Mouse (Mus musculus) cerebellum, adult (tissue): ENCODE measurements around the gene Gabrb1.

Experiments
- ATAC-seq: cut with Nextera tagmentation; 2 replicates; pipeline ENCODE4 v1.9.2; 2017; ENCODE audit warnings: mild to moderate bottlenecking, moderate library complexity, mixed read lengths; ENCODE audit not compliant: insufficient number of reproducible peaks, low FRiP score, low TSS enrichment

The Gabrb1 gene

GRCm38 (mm10) chr5:71822862-71823261 is 164.9 kb downstream of the Gabrb1 start:
- ATAC-seq, result no peak

GRCm38 (mm10) chr5:71828342-71828741 is 170.4 kb downstream of the Gabrb1 start:
- no peak for ATAC-seq

- no peak for ATAC-seq
These were observed 171.1 kb downstream of the Gabrb1 start for GRCm38 (mm10) chr5:71828996-71829395.

- ATAC-seq, result no peak
These were observed 172.4 kb downstream of the Gabrb1 start for GRCm38 (mm10) chr5:71830342-71830741.

- no peak for ATAC-seq
These were observed 184.3 kb downstream of the Gabrb1 start for GRCm38 (mm10) chr5:71842241-71842640.

GRCm38 (mm10) chr5:71898214-71898613 is 240.3 kb downstream of the Gabrb1 start:
- ATAC-seq, result no peak

- no peak for ATAC-seq
These were observed 245.5 kb downstream of the Gabrb1 start for GRCm38 (mm10) chr5:71903399-71903798.

GRCm38 (mm10) chr5:71914028-71914427 is 256.1 kb downstream of the Gabrb1 start:
- ATAC-seq, result no peak

- no peak for ATAC-seq
These were observed 257.8 kb downstream of the Gabrb1 start for GRCm38 (mm10) chr5:71915711-71916110.

- ATAC-seq, result no peak
These were observed 259.3 kb downstream of the Gabrb1 start for GRCm38 (mm10) chr5:71917206-71917605.

GRCm38 (mm10) chr5:71923636-71924035 is 265.7 kb downstream of the Gabrb1 start:
- no peak for ATAC-seq

- ATAC-seq, result no peak
These were observed 268.4 kb downstream of the Gabrb1 start for GRCm38 (mm10) chr5:71926336-71926735.

- ATAC-seq, result no peak
These were observed 272.1 kb downstream of the Gabrb1 start for GRCm38 (mm10) chr5:71930036-71930435.

GRCm38 (mm10) chr5:71951398-71951797 is 293.5 kb downstream of the Gabrb1 start:
- ATAC-seq, result no peak

GRCm38 (mm10) chr5:71955070-71955685 is 297.3 kb downstream of the Gabrb1 start:
- no peak for ATAC-seq

GRCm38 (mm10) chr5:71964876-71965432 is 307.0 kb downstream of the Gabrb1 start:
- ATAC-seq, result no peak

- no peak for ATAC-seq
These were observed 307.6 kb downstream of the Gabrb1 start for GRCm38 (mm10) chr5:71965529-71965928.

GRCm38 (mm10) chr5:71970140-71970800 is 312.4 kb downstream of the Gabrb1 start:
- no peak for ATAC-seq

- no peak for ATAC-seq
These were observed 314.9 kb downstream of the Gabrb1 start for GRCm38 (mm10) chr5:71972831-71973230.

GRCm38 (mm10) chr5:71976133-71976532 is 318.2 kb downstream of the Gabrb1 start:
- no peak for ATAC-seq

- ATAC-seq, result peak; percentile 88
These were observed 318.7 kb downstream of the Gabrb1 start for GRCm38 (mm10) chr5:71976571-71977061.

- no peak for ATAC-seq
These were observed 328.6 kb downstream of the Gabrb1 start for GRCm38 (mm10) chr5:71986561-71986960.
